Mouse (Mus musculus) fat pad, adult 2 months (tissue): Measurements from ENCODE around the gene Trcg1.

ENCODE experiments used
- DNase-seq: peaks from one replicate; pipeline ENCODE4 v3.0.0-alpha.2; 2011; ENCODE audit warnings: low read depth, low spot score; ENCODE audit errors: extremely low read depth

Trcg1 gene

DNA sequence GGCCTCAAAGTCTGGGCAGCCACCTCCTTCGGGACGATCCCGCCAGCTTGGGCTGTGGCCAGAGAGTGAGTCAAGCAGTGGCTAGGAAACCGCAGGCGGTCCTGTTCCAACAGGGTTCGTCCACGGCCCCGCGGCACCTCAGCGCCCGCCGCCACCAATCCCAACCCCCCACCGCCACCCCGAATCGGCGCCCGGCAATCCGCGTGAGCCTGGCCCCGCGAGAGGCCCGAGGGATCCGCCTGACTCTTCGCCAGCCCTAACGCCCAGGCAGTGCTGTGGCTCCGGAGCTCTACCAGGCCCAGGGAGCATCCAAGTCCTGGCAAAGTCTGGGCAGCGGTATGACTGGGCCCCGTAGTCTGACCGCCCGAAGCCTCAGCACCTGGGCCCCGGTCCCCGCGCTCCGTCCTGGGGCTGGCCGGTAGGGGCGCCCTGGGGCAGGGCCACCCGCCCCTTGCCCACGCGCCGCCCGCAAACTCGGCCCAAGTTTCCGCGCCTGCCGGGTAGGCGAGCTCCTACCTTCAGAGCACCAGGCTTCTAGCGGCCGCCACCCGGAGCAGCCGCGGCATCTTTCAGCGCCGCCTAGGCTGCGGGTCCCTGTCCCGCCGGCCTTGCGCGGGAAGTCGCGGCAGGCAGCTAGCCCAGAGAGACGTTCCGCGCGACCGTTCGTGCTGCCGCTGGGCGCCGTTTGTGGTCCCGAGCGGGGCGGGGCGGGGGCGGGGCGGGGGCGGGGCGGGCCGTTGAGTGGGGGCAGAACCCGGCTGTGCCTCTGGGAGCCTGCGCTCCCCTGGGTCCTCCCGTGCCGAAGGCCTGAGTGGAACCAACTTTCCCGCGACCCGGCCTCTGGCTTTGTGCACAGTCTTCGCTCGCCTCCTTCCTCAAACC is 25.8 kb downstream of the Trcg1 start, which contains the start of gene 1700017B05Rik:
Gene 1700017B05Rik, minus strand, starts transcription at position 700 of the 882 bp plus-strand sequence.
- DNase-seq = no peak

DNA sequence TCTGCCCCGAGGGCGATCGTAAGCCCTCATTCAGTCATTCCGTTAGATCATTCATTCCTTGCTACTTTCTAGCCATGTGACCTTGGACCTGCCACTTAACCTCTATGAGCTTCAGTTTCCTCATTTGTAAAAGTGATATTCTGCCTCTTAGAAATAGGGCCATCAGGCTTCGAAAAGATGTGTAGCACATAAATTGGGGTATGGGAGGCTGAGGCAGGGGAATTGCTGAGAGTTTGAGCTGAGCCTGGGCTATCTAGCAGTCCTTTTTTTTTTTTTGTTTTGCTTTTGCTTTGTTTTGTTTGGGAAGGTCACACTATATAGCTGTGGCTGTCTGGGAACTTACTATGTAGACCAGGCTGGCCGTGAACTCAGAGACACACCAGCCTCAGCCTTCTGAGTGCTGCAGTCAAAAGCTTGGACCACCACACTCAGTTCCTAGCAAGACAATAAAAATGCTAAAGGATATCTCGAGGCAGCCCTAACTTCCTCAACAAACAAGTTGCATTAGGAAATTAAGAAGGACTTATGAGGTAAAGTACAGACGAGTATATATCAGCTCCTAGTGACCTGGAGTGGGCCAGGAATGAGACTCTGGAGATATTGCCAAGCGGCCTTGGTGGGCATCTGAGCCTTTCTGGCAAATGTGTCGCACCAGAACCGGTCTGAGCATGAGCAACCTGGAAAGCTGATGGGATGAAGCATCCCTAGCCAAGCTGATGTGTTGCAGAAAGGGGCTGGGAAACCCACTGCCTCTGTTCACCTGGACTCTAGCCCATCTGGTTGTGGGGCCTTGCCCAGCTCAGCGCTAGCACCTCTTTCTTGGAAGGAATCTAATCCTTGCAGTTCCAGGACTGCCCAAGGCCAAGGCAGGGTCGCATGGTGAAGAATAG is 26.7 kb downstream of the Trcg1 start:
- no peak for DNase-seq

DNA sequence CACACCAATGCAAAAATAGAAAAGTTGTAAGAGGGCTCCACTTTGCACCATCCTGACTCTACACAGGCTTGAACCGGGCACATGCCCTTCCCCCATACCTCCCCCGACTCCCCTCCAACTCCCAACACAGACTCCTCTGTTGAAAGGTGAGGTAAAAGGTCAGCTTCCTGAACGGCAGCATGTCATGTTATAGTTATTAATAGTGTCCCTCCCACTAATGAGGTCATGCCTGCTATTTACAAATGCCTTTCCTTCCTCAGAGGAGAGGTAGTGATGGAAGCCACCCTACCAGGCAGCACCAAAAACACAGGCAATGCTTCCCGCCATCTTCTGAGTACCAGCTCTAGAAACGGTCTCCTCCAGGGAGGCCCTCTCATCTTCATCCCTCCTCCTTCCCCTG is 28.8 kb downstream of the Trcg1 start:
- DNase-seq = no peak

DNA sequence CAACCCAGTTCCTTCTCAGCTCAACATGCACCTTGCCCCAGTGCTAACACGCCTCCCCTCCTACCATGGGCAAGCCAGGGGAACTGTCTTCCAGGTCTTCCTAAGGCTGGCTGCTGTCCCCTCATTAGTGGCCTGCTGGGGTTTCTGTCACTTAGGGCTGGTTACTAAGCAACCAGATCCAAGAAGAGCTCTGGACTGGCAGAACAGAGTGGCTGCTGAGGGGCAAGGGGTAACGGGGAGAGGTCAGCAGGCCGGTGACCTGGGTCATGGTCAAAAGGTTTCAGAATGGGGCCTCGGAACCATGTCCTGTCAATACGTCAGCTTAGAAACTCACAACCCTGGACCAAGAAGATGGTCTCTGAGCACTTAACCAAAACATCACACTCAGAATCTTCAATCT is 31.1 kb downstream of the Trcg1 start:
- no peak for DNase-seq

DNA sequence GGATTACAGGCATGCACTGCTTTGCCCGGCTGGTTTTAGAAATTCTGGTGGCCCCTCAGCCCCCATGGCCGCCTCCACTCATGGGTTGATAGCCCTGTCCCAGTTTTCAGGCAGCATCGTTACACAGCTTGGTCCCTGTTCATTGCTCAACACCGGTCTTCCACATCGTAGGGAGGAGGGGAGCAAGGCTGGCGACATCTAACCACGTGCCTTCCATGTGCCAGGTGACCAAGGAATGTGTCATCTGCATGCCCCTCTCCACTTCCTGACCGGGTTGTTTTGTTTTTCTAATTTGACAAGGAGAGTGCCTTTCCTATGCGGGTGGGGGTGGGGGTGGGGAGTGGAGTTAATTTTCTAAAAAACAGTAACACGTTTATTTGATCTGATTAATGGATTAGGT is 31.7 kb downstream of the Trcg1 start:
- DNase-seq = no peak

DNA sequence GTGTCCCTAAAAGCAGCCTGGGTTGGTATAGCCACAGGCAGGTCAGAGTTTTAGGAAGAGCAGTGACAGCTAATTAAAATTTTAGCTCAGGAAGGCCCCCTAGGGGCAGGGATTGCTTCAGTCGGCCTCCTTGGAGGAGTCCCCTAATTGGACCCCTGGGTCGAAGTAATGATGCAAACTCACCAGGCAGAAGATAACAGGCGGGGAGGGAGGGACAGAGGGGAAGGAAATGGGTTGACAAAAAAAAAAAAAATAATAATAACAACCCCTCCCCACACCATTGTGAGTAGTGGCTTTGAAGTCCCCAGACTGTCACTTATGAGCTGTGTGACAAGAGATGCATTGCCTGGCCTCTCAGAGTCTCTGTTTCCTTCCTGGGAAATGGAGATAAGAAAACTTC is 32.2 kb downstream of the Trcg1 start:
- no peak for DNase-seq

DNA sequence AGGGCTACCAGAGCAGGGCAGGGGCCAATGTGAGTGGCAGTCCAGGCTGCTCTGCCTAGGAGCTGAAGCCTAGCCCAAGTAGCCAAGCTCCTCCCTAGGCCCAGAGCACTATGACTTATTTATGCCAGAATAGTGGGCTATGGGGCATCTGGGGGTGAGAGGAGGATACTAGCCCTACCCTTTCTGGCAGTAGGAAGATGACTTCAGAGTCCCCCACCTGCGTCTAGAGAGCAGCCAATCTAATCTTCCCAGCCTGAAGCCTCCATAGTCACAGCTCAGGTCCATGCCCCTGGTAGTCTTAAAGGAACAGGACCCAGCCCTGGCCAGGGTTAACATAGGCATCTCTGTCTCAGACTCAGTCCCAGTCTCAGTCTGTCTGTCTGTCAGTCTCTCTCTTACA is 33.0 kb downstream of the Trcg1 start:
- no peak for DNase-seq

DNA sequence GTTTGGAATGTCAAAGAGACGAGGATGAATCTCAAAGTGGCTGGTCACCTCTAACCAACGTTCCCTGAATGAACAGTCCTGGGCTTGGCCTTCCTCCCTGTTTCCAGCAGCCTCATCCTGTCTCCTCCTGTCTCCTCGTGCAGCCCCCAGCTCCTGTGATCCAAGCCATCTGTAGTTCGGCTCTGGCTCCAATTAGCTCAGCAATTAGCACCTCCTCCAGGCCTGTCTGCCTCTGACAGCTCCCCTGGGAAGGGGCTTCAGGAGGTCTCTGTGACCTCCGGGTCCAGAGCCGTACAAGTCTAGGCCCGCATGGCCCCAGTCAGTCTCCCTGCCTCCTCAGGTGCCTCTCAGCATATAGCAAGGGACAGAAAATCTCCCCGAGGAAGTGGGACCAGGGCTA is 34.0 kb downstream of the Trcg1 start:
- no peak for DNase-seq

DNA sequence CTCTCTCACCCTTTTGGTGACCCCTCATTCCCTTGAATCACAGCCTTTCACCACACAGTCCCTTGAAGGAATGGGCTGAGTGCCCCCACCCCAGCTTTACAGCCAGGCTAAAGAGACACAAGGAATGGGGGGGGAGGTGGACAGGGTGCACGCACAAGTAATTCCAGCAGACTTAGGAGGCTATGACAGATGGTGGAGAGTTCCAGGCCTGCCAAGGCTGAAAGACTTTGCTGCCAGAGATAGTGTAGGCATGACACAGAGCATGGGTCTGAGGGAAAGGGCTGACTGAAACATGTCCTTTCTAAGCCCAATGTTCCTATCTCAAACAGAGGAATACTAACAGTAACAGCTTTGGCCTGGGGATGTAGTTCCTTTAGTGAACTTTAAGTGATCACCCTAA is 34.7 kb downstream of the Trcg1 start:
- DNase-seq = no peak

DNA sequence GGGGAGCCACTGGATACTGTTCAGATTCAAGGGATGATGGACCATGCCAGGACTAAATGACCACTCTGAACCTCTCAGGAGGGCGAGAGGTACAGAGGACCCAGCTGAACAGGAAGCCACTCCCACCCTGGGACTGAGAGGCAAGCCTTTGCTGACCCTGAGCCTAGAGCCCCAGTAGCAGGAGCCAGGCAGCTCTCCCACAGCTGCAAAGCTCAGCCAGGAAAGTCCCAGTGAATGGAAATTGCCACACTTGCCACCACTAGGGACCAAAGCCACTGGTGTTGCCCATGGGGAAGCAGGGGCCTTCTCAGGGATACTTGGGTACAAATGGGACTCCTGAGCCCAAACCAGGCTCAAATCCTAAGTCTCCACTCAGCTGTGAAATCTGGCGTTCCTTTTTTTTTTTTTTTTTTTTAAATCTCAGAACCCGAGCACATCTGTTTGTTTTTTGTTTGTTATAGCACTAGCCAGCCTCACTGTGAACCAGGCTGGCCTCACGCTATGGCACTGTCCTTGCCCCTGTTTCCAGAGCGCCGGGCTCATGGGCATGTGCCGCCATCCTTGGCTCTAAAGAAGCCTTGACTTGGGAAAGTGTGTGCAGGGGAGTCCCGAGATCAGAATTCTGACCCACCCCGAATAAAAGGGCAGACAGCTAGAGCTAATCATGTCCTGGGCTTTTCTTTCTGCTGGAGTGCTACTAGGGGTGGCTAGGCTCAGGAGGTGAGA is 35.6 kb downstream of the Trcg1 start:
- no peak for DNase-seq

DNA sequence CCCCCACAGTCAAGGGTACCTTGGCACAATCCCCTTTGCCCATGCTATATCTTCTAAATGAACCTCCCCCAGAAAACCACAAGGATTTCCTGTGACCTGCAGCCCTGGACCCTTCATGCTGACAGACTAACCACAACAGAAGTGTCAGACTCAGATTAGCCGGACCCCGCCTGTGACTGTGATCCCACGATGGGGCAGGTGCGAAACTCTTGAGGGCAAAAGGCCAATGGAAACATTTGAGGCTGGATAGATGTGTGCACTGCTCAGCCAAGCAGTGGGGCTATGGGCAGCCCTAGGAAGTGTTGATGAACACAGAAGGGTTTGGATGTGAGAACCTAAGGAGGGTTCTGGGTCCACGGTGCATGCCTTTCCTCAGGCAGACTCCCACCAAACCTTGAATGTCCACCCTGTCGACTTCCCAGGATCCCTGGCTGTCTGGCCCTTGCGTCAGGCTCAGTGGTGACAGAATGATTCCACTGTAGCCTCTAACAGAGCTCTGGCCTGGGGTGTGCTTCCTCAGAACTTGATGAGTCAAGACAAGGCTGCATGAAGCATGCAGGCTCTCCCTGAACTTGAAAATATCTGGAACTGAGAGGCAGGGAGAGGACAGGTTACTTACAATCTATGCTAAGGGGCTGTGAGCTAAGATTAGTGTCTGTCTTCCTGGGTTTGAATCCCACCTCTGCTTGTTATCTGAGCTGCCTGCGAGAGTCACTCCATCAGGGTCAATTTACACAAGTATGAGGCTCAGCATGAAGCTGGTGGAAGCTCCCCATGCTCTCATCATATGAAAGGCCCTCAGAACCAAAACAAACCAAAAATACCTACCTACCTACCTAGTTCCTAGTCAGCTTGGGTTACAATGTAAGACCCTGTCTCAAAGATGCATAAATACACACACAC is 36.8 kb downstream of the Trcg1 start:
- no peak for DNase-seq

DNA sequence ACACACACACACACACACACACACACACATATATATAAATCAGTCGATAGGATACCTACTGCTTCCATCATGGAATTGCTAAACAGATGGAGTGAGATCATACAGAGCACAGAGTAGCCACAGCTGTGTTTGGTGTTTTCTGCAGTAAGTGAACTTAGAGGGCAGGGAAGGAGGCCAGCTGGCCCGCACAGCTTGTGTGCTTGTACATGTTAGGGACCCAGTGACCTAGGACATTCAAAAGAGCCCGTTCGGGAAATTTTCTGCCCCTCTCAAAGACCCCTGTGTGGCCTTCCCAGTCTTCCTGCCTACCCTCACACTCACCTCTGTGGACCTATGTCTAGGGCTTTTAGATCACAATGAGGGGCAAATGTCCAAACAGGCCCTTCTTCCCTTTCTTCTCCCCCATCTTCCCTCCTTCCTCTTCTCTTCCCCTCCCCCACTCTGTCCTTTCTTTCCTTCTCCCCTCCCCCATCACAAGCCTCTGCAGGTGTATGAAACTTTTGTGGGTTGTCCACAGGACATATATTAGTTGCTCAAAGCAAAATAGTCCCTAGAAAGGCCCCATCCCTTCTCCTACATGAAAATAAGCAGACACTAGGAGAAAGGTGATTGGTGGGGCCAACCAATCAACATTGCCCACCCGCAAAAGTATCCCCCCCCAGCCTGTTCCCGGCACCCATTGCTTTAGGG is 37.6 kb downstream of the Trcg1 start:
- no peak for DNase-seq

DNA sequence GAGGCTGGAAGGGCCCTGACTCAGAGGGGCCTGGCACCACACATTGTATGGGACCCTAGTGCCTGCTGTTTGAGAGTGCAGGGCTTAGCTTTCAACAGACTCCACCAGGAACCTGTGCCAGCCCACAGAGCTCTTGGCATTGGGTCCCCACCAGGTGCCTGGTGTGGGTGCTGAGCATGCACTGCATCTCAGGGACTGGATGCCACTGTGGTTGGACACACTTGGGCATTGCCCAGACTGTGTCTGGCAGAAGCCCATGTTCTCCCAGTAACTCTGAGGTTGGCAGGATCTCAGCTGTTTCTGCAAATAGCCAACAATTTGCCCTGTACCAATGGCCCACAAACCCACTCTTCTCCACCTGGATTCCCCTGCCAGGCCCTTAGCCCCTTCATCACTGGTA is 40.0 kb downstream of the Trcg1 start:
- peak; percentile 61 for DNase-seq

DNA sequence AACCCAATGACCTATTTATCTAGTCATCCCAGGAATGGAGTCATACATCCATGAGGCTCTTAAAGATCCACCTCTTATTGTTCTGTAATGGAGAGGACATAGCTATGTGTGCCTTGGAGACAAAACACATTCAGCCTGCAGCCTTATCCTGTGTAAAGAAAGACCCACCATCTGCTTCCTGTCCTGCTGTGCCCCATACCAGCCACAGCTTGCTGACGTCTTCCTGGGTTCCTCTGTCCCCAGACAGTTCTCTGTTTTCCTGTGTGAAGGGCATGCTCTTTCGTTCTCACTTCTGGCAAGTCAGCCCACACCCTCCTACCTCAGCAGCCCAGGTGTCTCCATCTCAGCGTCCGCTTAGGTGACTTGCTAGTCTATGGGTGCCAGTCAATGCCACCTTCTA is 41.9 kb downstream of the Trcg1 start:
- DNase-seq = no peak

DNA sequence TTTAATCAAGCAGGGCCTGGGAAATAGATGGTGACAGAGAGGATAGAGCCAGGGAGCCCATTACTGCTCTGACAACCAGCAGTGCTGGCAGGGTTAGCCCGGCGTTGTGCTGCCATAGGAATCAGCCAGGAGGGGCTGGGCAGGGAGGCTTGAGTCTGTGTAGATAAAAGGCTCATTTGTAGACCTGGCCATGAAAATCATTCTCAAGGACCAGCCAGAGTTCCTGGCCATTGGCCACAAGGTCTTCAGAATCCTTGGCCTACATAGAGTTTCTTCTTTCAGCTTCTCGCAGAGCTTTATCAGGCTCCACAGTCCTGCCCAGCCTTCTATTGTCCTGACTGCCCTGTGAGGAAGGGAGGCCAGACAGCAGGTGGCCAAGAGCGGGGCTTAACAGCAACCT is 43.1 kb downstream of the Trcg1 start:
- no peak for DNase-seq

DNA sequence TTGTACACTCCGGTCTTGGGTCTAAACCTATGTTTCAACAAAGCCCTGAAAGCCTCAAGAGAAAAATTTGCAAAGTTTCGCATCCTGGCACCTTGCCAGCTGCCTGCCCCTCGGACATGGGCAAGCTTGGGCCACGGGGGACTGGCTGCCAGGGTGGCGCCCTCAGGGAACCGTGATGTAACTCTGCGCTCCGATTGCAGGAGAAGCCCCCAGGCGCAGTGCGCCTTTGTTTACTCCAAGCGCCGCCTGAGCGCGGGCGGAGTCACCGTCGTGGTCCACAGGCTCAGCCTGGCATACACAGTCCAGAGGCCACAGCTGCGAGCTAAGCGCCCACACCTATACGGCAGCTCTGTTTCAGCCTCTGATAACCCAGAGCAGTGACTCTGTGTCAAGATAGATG is 45.2 kb downstream of the Trcg1 start:
- DNase-seq = no peak

DNA sequence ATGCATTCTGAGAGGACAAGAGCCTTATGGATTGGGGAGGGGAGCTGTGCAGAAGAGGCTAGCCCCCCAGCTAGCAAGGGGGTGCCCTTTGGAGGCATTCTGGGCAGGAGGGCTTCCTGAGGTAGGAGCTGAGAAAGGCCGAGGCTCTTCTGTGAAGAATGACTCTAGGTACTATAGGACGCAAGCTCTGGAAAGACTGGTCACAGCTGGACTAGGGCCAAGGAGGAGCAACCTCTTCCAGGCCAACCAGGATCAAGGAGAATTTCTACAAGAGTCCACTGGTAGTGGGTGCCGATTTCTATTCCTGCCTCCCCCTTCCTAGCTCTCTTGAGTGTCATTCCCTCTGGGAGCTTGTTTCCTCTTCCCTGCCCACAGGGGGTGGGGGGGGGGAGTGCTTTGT is 46.3 kb downstream of the Trcg1 start:
- DNase-seq = no peak

DNA sequence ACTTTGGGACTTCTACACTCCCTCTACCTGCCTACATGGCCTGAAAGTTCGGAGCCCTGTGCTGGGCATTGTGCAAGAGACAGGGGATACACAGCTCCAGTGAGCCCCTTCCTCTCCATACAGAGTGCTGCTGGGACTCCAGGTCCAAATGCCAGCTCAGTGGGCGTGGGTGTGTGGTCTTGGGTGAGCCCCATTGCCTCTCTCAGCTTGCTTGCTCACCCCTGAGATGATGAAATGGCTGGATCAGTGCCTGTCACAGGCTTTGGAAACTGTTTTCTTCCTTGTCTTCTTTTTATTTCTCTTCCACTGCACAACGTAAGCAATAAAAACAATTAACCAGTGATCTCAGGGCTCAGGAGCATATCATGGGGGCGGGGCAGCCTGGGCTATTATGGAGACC is 47.0 kb downstream of the Trcg1 start:
- DNase-seq = peak; percentile 68

DNA sequence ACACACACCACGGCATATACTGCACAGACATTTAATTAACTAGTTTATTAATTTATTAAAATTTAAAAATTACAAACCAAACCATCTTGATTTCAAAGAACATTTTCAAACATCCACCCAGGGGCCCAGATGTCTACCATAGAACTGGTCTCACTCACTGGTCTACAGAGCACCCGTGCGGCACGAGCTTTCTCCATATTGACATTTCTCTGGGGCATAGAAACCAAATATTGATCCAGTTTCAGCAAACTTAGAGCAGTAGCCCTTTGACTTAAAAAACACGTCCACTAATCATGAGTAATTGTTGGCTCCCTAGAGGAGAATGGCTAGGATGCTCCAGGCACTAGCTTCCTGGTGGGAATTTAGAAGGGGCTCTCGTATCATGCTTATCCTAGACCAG is 50.8 kb downstream of the Trcg1 start:
- no peak for DNase-seq

DNA sequence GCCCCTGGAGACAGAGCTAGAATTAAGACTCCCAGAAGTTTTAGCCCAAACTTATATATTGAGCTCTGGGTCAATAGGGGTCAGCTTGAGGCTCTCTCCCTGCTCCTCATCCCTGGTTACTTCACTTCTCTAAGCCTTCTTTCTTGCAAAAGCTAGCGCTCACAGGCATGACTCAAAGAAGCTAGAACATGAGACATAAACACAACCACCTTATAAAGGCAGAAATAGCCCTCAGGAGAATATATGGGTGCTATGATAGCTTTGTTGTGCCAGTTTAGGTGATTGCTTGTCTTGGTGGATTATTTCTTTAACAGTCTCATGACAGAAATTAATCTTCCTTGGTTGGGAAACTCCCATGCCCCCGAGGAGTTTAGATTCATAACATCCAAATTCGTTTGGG is 58.5 kb downstream of the Trcg1 start:
- DNase-seq = peak; percentile 87
